ENCODE assay signal across 12 mouse cellular contexts in genomic region chr2:83709896-83710524, GRCm38 (mm10). TPM values are rescaled to one million over a fixed set of nuclear protein-coding genes. Genes with fewer than 3 reads are reported as not detected.
DNase-seq lines count a peak whose midpoint lies in the region; ATAC-seq and TF ChIP-seq lines count a peak whose summit lies in the region.
"Had no signal": no experiment of that assay in that cellular context is flagged by ENCODE, and none has a peak within 500 bp of the region (broad histone marks: within the 10 kb centered on the region; RNA-seq: fewer than 3 reads in every experiment).

No protein-coding gene starts in this region.

- in situ Hi-C loops in CH12.LX (cut with MboI; ENCODE audit: low pct_ligation_motif_present, low pct_unique_long_range_greater_than_20kb, low sequenced_read_pairs): loop anchor here (5.0 kb wide), 1 partner anchor 38 kb away; no protein-coding TSS in a partner anchor

- no peaks in the 10 kb centered on the region for H3K27me3 ChIP-seq in CH12.LX (replicated peaks)
- no peaks in the 10 kb centered on the region for H3K27me3 ChIP-seq in limb, embryonic 11.5 days (ENCODE audit: control insufficient read depth, insufficient read depth, low read length)
- no peaks in the 10 kb centered on the region for H3K27me3 ChIP-seq in midbrain, embryonic 16.5 days (ENCODE audit: control insufficient read depth, insufficient read depth, low read depth, low read length)
- H3K27me3 ChIP-seq: limb, embryonic 15.5 days; midbrain, embryonic 12.5 days had no signal

- TF ChIP-seq CTCF in CH12.LX (conservative IDR thresholded peaks at IDR 0.05 in 1 of 2, IDR thresholded peaks at IDR 0.05 in 1 of 2; ENCODE audit: low read depth in 2 of 2, low read length in 2 of 2): no peak

- no peaks in the 10 kb centered on the region for H3K9me3 ChIP-seq in CH12.LX (replicated peaks; ENCODE audit: low read length)
- no peaks in the 10 kb centered on the region for H3K9me3 ChIP-seq in limb, embryonic 11.5 days (ENCODE audit: control insufficient read depth, low read length)
- H3K9me3 ChIP-seq in midbrain, embryonic 16.5 days (replicated peaks; ENCODE audit: control insufficient read depth, low read length, poor library complexity, severe bottlenecking): no peaks in the 10 kb centered on the region
- H3K9me3 ChIP-seq: limb, embryonic 15.5 days; midbrain, embryonic 12.5 days had no signal

- no peaks in the 10 kb centered on the region for H3K36me3 ChIP-seq in CH12.LX (replicated peaks in 1 of 2; ENCODE audit: control insufficient read depth in 1 of 2, insufficient read depth in 1 of 2, low read length in 1 of 2)
- no peaks in the 10 kb centered on the region for H3K36me3 ChIP-seq in limb, embryonic 11.5 days (ENCODE audit: control insufficient read depth, insufficient read depth, low read length)
- H3K36me3 ChIP-seq in midbrain, embryonic 16.5 days (ENCODE audit: control insufficient read depth, insufficient read depth, low read length): no peaks in the 10 kb centered on the region
- H3K36me3 ChIP-seq: limb, embryonic 15.5 days; midbrain, embryonic 12.5 days had no signal

- dilution Hi-C loops in CH12.LX (cut with MboI; ENCODE audit: extremely low pct_ligation_motif_present, extremely low pct_unique_long_range_greater_than_20kb, low sequenced_read_pairs): no loop called here

- no peak for TF ChIP-seq EP300 in CH12.LX (IDR thresholded peaks at IDR 0.05; ENCODE audit: low read length)

- no peak for TF ChIP-seq RAD21 in CH12.LX (IDR thresholded peaks at IDR 0.05; ENCODE audit: low read depth, low read length)

- no peaks in the 10 kb centered on the region for H3K79me2 ChIP-seq in CH12.LX (replicated peaks; ENCODE audit: control insufficient read depth, extremely low read depth, insufficient read depth, poor library complexity, severe bottlenecking)

- H3K9ac ChIP-seq in CH12.LX (ENCODE audit: insufficient read depth, low read depth): peak overlapping the region; percentile 47; the same call in 1 of the 2 replicates
- no peak overlapping the region for H3K9ac ChIP-seq in limb, embryonic 11.5 days (ENCODE audit: low read length)
- no peak overlapping the region for H3K9ac ChIP-seq in midbrain, embryonic 16.5 days (ENCODE audit: low read depth, low read length)
- H3K9ac ChIP-seq: limb, embryonic 15.5 days; midbrain, embryonic 12.5 days had no signal

- no peak for TF ChIP-seq POLR2A in CH12.LX (IDR thresholded peaks at IDR 0.05; ENCODE audit: low read depth, low read length)

- intact Hi-C loops in heart, postnatal 14 days (cut with DNase I): loop anchor here (5.0 kb wide), 1 partner anchor 62 kb away; no protein-coding TSS in a partner anchor

- WGBS in limb, embryonic 11.5 days: 11% methylated on average over 11 of the region's 11 CpGs
- WGBS in midbrain, embryonic 16.5 days: 78% methylated on average over 11 of the region's 11 CpGs

- peak overlapping the region; percentile 28 for H3K27ac ChIP-seq in CH12.LX (ENCODE audit: insufficient read depth, low read depth)
- H3K27ac ChIP-seq in limb, embryonic 11.5 days (replicated peaks; ENCODE audit: low read depth, low read length): peak overlapping the region; percentile 58; the same call in 1 of the 2 replicates
- no peak overlapping the region for H3K27ac ChIP-seq in midbrain, embryonic 16.5 days (ENCODE audit: low read length)
- H3K27ac ChIP-seq: limb, embryonic 15.5 days; midbrain, embryonic 12.5 days had no signal

- DNase-seq in heart, adult 18-20 months: peak; percentile 28 to 43
- DNase-seq in heart, postnatal 14 days: no peak
- DNase-seq in CH12.LX (ENCODE audit: extremely low read depth): no peak
- peak; percentile 80 for DNase-seq in kidney, adult 18-20 months
- DNase-seq in limb, embryonic 11.5 days (ENCODE audit: low spot score): peak; percentile 51
- DNase-seq in c-Kit-positive CD71-positive TER-119-positive erythroid progenitor cells, embryonic 14.5 days (ENCODE audit: low spot score): no peak
- no peak for DNase-seq in thymus, postnatal 14 days
- DNase-seq: cerebellum, postnatal 14 days; thymus, postnatal 4 days had no signal

- peak; percentile 83 for ATAC-seq in limb, embryonic 11.5 days (ENCODE audit: insufficient number of reproducible peaks, low FRiP score, low TSS enrichment, low read depth)
- no peak for ATAC-seq in midbrain, embryonic 16.5 days

- peaks cover 9 to 19% of the 10 kb centered on the region in 2 experiments; a peak in 3 of 4 replicates for H3K4me1 ChIP-seq in CH12.LX (ENCODE audit: control insufficient read depth in 1 of 2, insufficient read depth in 2 of 2)
- peaks cover 25% of the 10 kb centered on the region for H3K4me1 ChIP-seq in limb, embryonic 11.5 days (ENCODE audit: control insufficient read depth, insufficient read depth, low read length)
- no peaks in the 10 kb centered on the region for H3K4me1 ChIP-seq in midbrain, embryonic 16.5 days (ENCODE audit: control insufficient read depth, insufficient read depth, low read length)
- H3K4me1 ChIP-seq: midbrain, embryonic 12.5 days had no signal

- peak overlapping the region; percentile 47 for H3K4me2 ChIP-seq in CH12.LX (ENCODE audit: insufficient read depth, low read depth, poor library complexity, severe bottlenecking)
- H3K4me2 ChIP-seq in limb, embryonic 11.5 days (ENCODE audit: low read depth, severe bottlenecking): 0 out of 2 replicates have a peak overlapping the region, but pooled peaks have one; percentile 13
- H3K4me2 ChIP-seq in midbrain, embryonic 16.5 days (ENCODE audit: low read length): no peak overlapping the region
- H3K4me2 ChIP-seq: limb, embryonic 15.5 days; midbrain, embryonic 12.5 days had no signal

- H3K4me3 ChIP-seq in CH12.LX (replicated peaks in 1 of 3; ENCODE audit: low read depth in 2 of 3, low read length in 2 of 3, poor library complexity in 1 of 3): no peak overlapping the region
- no peak overlapping the region for H3K4me3 ChIP-seq in limb, embryonic 11.5 days (ENCODE audit: low read depth, low read length)
- H3K4me3 ChIP-seq in midbrain, embryonic 16.5 days (ENCODE audit: low read depth, low read length): no peak overlapping the region
- H3K4me3 ChIP-seq: limb, embryonic 15.5 days; midbrain, embryonic 12.5 days had no signal

TF ChIP-seq in CH12.LX, 34 proteins besides CTCF, POLR2A, EP300 and RAD21:
- TF ChIP-seq JUND (conservative IDR thresholded peaks at IDR 0.05; ENCODE audit: low read depth, low read length) (peak; percentile 47; the same call in 1 of the 2 replicates), POLR2AphosphoS2 (IDR thresholded peaks at IDR 0.05; ENCODE audit: low read depth, low read length) (no peak), ZNF384 (IDR thresholded peaks at IDR 0.05; ENCODE audit: low read depth, low read length) (no peak), MEF2A (IDR thresholded peaks at IDR 0.05; ENCODE audit: borderline replicate concordance, low read depth, low read length) (peak; percentile 80), SIN3A (IDR thresholded peaks at IDR 0.05; ENCODE audit: low read length) (no peak), IRF4 (IDR thresholded peaks at IDR 0.05; ENCODE audit: low read depth, low read length) (peak; percentile 76), SMC3 (IDR thresholded peaks at IDR 0.05; ENCODE audit: low read depth, low read length) (no peak), MAFK (IDR thresholded peaks at IDR 0.05; ENCODE audit: insufficient replicate concordance, low read length) (no peak), TCF12 (IDR thresholded peaks at IDR 0.05; ENCODE audit: low read depth, low read length) (no peak), PAX5 (IDR thresholded peaks at IDR 0.05; ENCODE audit: low read length) (no peak), ZKSCAN1 (IDR thresholded peaks at IDR 0.05; ENCODE audit: borderline replicate concordance, low read depth, low read length) (no peak), RCOR1 (conservative IDR thresholded peaks at IDR 0.05; ENCODE audit: low read depth, low read length) (no peak), ZMIZ1 (IDR thresholded peaks at IDR 0.05; ENCODE audit: low read depth, low read length) (no peak), ELF1 (IDR thresholded peaks at IDR 0.05; ENCODE audit: low read depth, low read length) (no peak), CHD1 (IDR thresholded peaks at IDR 0.05; ENCODE audit: low read depth, low read length) (no peak), ETS1 (conservative IDR thresholded peaks at IDR 0.05; ENCODE audit: low read depth, low read length) (no peak), JUN (IDR thresholded peaks at IDR 0.05; ENCODE audit: insufficient read depth, low read depth, low read length) (no peak), ZC3H11A (IDR thresholded peaks at IDR 0.05; ENCODE audit: low read depth, low read length) (no peak), GABPA (IDR thresholded peaks at IDR 0.05; ENCODE audit: insufficient replicate concordance, low read depth, low read length) (no peak), MAX (IDR thresholded peaks at IDR 0.05; ENCODE audit: low read length) (no peak), MAZ (IDR thresholded peaks at IDR 0.05; ENCODE audit: low read depth, low read length) (no peak), CHD2 (IDR thresholded peaks at IDR 0.05; ENCODE audit: low read length) (no peak), MYC (IDR thresholded peaks at IDR 0.05; ENCODE audit: low read depth, low read length) (no peak), BHLHE40 (IDR thresholded peaks at IDR 0.05; ENCODE audit: low read depth, low read length) (0 out of 2 replicates have a peak, but pooled peaks have one; percentile 30), UBTF (IDR thresholded peaks at IDR 0.05; ENCODE audit: low read depth, low read length) (no peak), HCFC1 (IDR thresholded peaks at IDR 0.05; ENCODE audit: low read depth, low read length) (no peak), NELFE (IDR thresholded peaks at IDR 0.05; ENCODE audit: low read depth, low read length) (no peak), KAT2A (IDR thresholded peaks at IDR 0.05; ENCODE audit: insufficient replicate concordance, low read length) (no peak), USF2 (conservative IDR thresholded peaks at IDR 0.05; ENCODE audit: low read depth, low read length) (no peak), TBP (conservative IDR thresholded peaks at IDR 0.05; ENCODE audit: low read depth, low read length) (no peak), MXI1 (IDR thresholded peaks at IDR 0.05; ENCODE audit: low read depth, low read length) (no peak)

RNA-seq across cellular contexts. Expression of gene Itgav, which starts 14.2 kb away (rescaled TPM):
- 10 to 100 TPM; 39.0 to 41.1 TPM for total RNA-seq in heart, adult 18-20 months (2021)
- 10 to 100 TPM; 41.2 to 42.1 TPM for total RNA-seq in heart, postnatal 14 days (2021)
- total RNA-seq in CH12.LX (2012; rRNA removed): 25.0 and 25.5 TPM in 2 replicates
- 16.2 and 16.7 TPM in 2 replicates for total RNA-seq in CH12.LX (2014; rRNA removed)
- polyA plus RNA-seq in CH12.LX (2012; ENCODE audit: insufficient read length, low read depth): 19.7 and 28.2 TPM in 2 replicates
- polyA plus RNA-seq in limb, embryonic 11.5 days (2014; fragmentation: Nextera tagmentation; extraction: Ambion mirVana): 66.3 and 78.2 TPM in 2 replicates
- polyA plus RNA-seq in midbrain, embryonic 16.5 days (2015; fragmentation: Nextera tagmentation; extraction: Ambion mirVana): 19.9 and 20.5 TPM in 2 replicates

Comparison
In these comparisons a context has a peak if more than half of its experiments do, and no peak if none do; other contexts are left out.
1. DNase-seq: peak in heart, adult 18-20 months (2 of 2), kidney, adult 18-20 months (single experiment) and limb, embryonic 11.5 days (single experiment); none in heart, postnatal 14 days (0 of 2), CH12.LX (single experiment), c-Kit-positive CD71-positive TER-119-positive erythroid progenitor cells, embryonic 14.5 days (single experiment) and thymus, postnatal 14 days (single experiment).